Mouse (Mus musculus): ENCODE results near the gene Mtg2. TPM values are rescaled to one million over a fixed set of nuclear protein-coding genes. Genes with fewer than 3 reads are reported as not detected.

The Mtg2 gene
- total RNA-seq, 2 experiments from 2014 or later = 16.4 to 17.7 TPM

DNA sequence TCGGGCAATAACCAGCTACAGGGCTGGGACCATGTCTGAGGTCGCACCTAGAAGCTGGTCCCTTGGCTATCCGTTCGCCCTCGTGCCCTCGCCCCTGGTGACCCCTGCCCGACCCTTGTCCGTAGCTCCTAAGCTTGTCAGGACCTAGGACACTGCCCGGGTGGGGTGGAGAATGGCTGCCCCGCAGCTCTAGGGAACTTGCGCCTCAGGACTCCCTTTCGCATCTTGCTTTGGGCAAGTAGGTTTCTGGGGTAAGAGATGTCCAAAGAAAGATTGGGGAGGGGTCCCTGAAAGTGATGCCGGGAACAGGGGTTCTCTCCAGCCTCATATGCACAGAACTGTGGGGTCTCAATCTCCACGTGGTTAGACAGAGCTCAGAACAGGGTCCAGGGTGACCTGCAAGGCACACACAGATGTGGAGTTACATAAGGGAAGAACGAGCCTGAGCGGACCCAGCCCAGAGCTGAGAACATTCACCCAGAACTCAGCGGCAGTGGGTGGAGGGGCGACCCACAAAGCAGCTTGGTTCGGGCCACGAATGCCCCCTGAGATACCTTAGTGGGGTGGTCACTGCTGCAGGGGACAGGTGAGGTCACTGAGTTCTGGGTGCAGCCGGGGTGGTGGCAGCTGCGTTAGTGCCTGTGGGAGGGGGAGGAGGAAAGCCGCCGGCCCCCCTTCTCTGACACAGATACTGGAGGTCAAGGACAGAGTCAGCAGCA lies 34.4 kb downstream of the Mtg2 start:
- no peak for DNase-seq (ENCODE audit: low spot score in 2 of 2)

DNA sequence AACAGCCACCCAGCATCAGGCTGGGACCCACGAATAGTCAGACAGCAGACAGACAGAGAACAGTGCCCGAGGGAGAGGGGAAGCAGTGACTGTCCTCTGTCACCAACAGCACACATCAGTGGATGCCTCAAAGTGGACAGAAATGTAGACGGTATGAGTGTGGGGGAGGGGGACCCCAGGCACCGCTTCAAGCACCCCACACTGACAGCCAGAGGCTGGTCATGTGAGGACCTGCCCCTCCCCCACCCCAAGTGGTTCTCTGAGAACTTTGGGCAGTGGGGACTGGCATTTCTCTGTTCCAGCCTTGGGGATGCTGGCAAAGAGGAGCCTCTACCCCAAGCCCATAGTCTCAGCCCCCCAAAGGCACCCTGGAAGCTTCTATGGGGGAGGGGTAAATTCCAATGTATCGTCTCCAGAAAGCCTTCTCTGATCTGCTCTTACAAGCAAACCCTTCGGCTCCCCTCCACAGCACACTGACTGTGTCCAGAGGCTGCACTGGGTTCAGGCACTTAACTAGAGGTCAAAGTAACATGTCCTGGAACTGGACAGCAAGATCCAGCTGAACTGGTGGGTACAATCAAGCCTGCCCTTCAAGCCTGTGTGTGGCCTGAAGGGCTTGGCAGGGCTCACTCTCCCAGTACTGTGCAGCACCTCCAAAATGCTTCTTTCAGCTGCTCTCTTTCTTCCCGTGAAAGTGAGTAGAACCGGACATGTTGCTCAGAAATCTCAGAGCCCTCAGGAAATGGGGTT lies 35.2 kb downstream of the Mtg2 start:
- no peak for DNase-seq (ENCODE audit: low spot score in 2 of 2)

GRCm38 (mm10) chr2:180107081-180107480 lies 36.7 kb downstream of the Mtg2 start:
- no peak for DNase-seq (ENCODE audit: low spot score in 2 of 2)

- DNase-seq (ENCODE audit: low spot score in 2 of 2) = no peak
These were observed 37.9 kb downstream of the Mtg2 start for GRCm38 (mm10) chr2:180108285-180108684.

GRCm38 (mm10) chr2:180113909-180114890 lies 43.8 kb downstream of the Mtg2 start:
- DNase-seq (ENCODE audit: low spot score in 2 of 2) = no peak

GRCm38 (mm10) chr2:180115279-180115678 lies 44.9 kb downstream of the Mtg2 start:
- no peak for DNase-seq (ENCODE audit: low spot score in 2 of 2)

DNA sequence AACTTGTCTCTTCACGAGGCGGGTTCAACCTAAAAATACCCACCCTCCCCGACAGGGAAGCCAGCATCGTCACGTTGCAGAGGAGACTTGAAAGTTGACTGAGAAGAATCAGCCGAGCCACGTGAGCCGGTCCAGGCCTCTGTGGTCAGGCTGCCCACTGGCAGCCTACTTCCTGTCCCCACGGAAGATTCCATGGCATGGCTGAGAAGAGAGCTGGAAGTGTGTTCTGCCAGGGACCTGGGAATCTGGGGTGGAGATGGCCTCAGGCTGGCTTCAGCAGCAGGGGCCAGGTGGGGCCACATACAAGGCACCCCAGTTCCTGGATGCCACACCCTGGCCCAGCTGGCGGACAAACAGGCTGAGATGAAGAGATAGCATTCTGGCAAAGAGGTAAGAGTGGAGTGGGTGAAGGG lies 45.7 kb downstream of the Mtg2 start:
- no peak for DNase-seq (ENCODE audit: low spot score in 2 of 2)

DNA sequence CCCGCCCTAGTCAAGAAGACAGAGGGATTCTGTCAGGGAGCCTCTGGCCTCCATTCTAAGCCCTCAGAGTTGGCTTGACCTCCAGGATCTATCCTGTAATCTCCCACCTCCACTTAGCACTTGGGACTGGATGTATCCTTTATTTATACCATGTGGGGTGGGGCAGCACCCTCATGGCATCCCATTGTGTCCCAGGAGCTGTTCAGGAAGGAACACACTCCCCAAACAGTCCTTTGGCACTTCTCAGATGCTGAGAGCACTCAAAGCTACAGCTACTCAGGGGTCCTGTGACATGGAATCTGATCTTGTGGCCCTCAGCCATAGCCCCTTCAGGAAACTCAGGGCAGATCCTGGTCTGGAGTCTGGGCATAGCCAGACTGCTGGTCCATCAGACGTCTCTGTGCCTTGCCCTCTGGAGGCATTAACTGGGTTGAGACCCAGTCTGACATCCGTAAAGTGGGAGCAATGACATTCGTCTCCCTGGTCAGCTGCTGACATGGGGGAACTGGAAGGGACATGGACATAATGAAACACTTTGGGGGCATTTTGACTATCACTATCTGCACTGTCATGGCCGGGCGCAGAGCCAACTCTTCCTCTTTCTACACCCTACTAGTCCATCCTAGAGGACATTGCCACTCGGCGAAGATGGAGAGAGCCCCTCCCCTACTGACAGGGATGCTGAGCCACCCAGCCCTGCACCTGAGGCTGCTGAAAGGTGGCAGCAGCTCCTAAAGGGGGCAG lies 46.5 kb downstream of the Mtg2 start:
- no peak for DNase-seq (ENCODE audit: low spot score in 2 of 2)

DNA sequence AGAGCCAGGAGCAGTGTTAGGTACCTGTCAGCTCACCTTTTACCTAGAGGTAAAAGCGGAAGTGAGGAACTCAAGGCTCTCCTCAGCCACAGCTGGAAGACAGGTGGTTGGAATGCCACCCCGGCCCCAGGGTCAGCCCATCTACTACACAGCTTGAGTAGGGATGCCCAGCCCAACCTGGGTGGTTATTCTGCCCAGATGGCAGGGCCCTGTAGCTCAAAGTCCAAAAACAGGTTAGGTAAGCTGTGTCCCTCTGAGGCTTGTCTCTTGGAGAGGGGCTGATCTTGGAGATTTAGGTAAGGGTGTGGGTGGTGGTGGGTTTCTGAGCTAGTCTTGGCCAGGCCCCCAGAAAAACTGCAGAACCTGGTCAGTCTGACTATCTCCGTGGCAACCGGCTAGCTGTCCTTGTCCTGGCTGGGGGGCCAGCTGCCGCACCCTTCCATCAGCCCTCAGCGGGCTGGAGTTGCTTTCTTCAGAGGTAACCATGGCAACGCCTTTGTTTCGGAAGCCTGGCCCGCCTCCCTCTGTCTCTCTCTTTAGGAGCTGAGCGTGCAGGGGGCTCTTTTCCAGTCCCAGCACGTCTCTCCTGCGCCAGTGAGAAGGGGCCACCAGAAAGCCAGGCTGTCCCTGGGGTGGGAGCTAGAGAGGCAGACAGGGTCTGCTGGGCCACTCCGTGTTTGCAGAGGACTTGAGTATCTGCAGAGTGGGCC lies 47.3 kb downstream of the Mtg2 start:
- DNase-seq (ENCODE audit: low spot score in 2 of 2) = no peak

- DNase-seq (ENCODE audit: low spot score in 2 of 2) = peak; percentile 98 to 99
These were observed 48.5 kb downstream of the Mtg2 start, which contains the start of gene Osbpl2 for GRCm38 (mm10) chr2:180118661-180119438. TSS of gene Osbpl2 (plus strand) at chr2:180119306.

- no peak for DNase-seq (ENCODE audit: low spot score in 2 of 2)
These were observed 49.3 kb downstream of the Mtg2 start for GRCm38 (mm10) chr2:180119439-180120291.

GRCm38 (mm10) chr2:180120292-180120761 lies 49.9 kb downstream of the Mtg2 start:
- DNase-seq (ENCODE audit: low spot score in 2 of 2) = no peak

DNA sequence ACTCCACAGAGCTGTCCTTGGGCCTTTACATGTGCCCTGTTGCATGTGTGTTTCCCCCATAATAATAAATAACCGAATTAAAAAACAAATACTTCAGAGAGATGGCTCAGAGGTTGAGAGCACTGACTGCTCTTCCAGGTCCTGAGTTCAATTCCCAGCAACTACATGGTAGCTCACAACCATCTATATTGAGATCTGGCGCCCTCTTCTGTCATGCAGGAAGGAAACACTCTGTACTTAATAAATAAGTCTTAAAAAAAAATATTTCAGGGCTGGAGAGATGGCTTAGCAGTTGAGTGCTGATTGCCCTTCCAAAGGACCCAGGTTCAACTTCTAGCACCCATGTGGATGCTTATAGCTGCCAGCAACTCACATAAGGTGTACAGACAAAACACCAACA lies 53.8 kb downstream of the Mtg2 start:
- no peak for DNase-seq (ENCODE audit: low spot score in 2 of 2)

DNA sequence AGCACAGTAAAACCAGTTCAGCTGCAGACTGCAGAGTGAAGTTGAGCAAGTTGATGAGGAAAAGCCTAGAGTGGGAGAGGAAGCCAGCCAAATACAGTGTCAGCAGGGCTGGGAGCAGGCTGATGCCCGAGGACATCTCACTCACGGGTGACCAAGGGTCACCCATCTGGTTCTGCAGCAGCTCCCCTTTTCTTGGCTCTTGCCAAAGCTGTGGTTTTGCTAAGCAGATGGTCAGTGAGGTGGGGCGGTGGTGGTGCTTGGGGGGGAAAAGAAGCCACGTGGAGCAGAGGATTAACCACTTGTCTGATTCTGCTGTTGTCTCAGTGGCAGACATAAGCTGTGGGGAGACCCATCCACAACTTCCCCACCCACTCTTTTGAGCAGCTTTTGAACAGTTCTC lies 55.8 kb downstream of the Mtg2 start:
- no peak for DNase-seq (ENCODE audit: low spot score in 2 of 2)

DNA sequence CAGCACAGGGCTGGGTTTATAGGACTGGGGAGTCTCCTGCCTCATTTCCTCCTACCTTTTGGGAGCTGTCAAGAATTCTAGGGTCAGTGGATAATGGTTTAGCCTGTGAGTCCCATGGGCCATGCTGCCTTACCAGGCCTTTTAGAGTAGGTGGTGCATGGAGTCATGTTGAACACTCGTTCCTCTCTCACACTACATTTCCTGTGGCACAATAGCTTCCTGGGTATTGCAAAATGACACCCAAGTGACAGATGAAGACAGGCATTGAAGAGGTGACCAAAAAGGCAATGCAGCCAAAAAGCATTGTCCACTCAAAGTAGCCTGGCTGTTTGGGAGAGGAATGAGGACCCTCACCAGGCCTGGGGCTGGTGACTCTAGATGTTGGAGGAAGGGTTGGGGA lies 57.3 kb downstream of the Mtg2 start:
- no peak for DNase-seq (ENCODE audit: low spot score in 2 of 2)

- DNase-seq (ENCODE audit: low spot score in 2 of 2) = no peak
These were observed 62.8 kb downstream of the Mtg2 start for GRCm38 (mm10) chr2:180133231-180133630.

DNA sequence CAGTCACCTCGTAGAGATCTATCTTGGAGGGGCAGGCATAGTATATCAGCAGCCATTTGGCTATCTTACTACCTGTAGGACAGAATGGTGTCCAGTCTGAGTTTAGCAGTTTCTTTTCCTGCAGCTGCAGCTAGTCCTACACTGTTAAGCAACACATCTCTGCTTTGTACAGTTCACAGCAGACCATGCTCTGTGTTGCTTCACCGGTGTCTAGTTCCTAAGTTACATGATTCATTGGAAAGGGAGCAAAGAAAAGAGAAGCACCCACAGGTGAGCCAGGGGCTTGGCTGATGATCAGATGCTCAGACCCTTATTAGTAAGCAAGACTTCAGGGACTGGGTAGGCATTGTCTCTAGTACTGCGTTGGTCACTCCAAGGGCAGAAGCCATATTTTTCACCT lies 63.5 kb downstream of the Mtg2 start:
- no peak for DNase-seq (ENCODE audit: low spot score in 2 of 2)

DNA sequence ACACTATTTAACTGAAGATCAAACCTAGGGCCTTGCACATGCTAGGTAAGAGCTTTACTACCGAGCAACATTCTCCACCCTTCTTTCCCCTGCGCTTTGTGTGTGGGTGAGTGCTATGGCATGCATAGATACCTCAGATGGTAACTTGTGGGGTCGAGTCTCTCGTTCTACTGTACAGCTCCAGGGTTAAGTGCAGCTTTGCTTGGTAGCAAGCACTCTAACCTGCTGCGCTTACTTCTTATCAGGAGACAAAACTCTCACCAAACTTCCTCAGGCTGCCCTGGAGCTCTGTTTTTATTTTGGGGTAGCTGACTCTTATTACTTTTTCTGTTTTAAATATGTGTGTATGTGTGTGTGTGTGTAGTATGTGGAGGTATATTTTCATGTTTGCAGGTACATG lies 65.0 kb downstream of the Mtg2 start:
- DNase-seq (ENCODE audit: low spot score in 2 of 2) = no peak
